Mouse (Mus musculus): ENCODE measurements around the gene Trim7.
"Not testable (repeated sequence)": the region's sequence is repeated elsewhere in the genome, so short reads cannot be mapped to it uniquely, and the experiment has no call there.

Trim7 gene

GRCm38 (mm10) chr11:48801831-48802772 lies 23.8 kb upstream of the Trim7 start:
- DNase-seq (ENCODE audit: low read depth, low spot score), result no peak

- no peak for DNase-seq (ENCODE audit: low read depth, low spot score)
These were observed 22.0 kb upstream of the Trim7 start for GRCm38 (mm10) chr11:48803988-48804387.

GRCm38 (mm10) chr11:48804922-48805321 lies 21.0 kb upstream of the Trim7 start:
- no peak for DNase-seq (ENCODE audit: low read depth, low spot score)

- peak; percentile 59 for DNase-seq (ENCODE audit: low read depth, low spot score)
These were observed 18.9 kb upstream of the Trim7 start for GRCm38 (mm10) chr11:48806856-48807562.

- DNase-seq (ENCODE audit: low read depth, low spot score), result no peak
These were observed 18.2 kb upstream of the Trim7 start for GRCm38 (mm10) chr11:48807563-48808303.

GRCm38 (mm10) chr11:48808304-48808646 lies 17.7 kb upstream of the Trim7 start:
- no peak for DNase-seq (ENCODE audit: low read depth, low spot score)

- DNase-seq (ENCODE audit: low read depth, low spot score), result no peak
These were observed 17.1 kb upstream of the Trim7 start for GRCm38 (mm10) chr11:48808737-48809433.

- no peak for DNase-seq (ENCODE audit: low read depth, low spot score)
These were observed 16.5 kb upstream of the Trim7 start for GRCm38 (mm10) chr11:48809434-48809830.

GRCm38 (mm10) chr11:48810142-48810541 lies 15.8 kb upstream of the Trim7 start:
- DNase-seq (ENCODE audit: low read depth, low spot score), result no peak

GRCm38 (mm10) chr11:48813782-48814181 lies 12.2 kb upstream of the Trim7 start:
- DNase-seq (ENCODE audit: low read depth, low spot score), result no peak

GRCm38 (mm10) chr11:48815851-48816250 lies 10.1 kb upstream of the Trim7 start:
- no peak for DNase-seq (ENCODE audit: low read depth, low spot score)

- DNase-seq (ENCODE audit: low read depth, low spot score), result peak; percentile 68
These were observed 9.6 kb upstream of the Trim7 start for GRCm38 (mm10) chr11:48816281-48816781.

GRCm38 (mm10) chr11:48816800-48817665 lies 8.9 kb upstream of the Trim7 start, which contains the start of gene Trim41:
Gene Trim41 (minus strand): TSS chr11:48817353.
- peak; percentile 99 for DNase-seq (ENCODE audit: low read depth, low spot score)

GRCm38 (mm10) chr11:48817794-48818193 lies 8.1 kb upstream of the Trim7 start:
- DNase-seq (ENCODE audit: low read depth, low spot score), result no peak

- peak; percentile 91 for DNase-seq (ENCODE audit: low read depth, low spot score)
These were observed 7.6 kb upstream of the Trim7 start for GRCm38 (mm10) chr11:48818346-48818745.

- no peak for DNase-seq (ENCODE audit: low read depth, low spot score)
These were observed 6.2 kb upstream of the Trim7 start for GRCm38 (mm10) chr11:48819614-48820307.

GRCm38 (mm10) chr11:48820308-48820674 lies 5.6 kb upstream of the Trim7 start:
- DNase-seq (ENCODE audit: low read depth, low spot score), result no peak

- not testable (repeated sequence) for DNase-seq (ENCODE audit: low read depth, low spot score)
These were observed 4.6 kb upstream of the Trim7 start for GRCm38 (mm10) chr11:48821299-48821698.

- no peak for DNase-seq (ENCODE audit: low read depth, low spot score)
These were observed 3.0 kb upstream of the Trim7 start for GRCm38 (mm10) chr11:48822768-48823512.
